Mouse (Mus musculus): Measurements from ENCODE around the gene Acat1. TPM values are rescaled to one million over a fixed set of nuclear protein-coding genes. Genes with fewer than 3 reads are reported as not detected.

Acat1 gene
- polyA plus RNA-seq, 1 experiment from 2014 or later: 37.4 TPM

GRCm38 (mm10) chr9:53596971-53597600, 13.1 kb downstream of the Acat1 start:
- H3K27ac ChIP-seq (replicated peaks): no peak overlapping the region
- 88% methylated on average over 4 of the region's 4 CpGs for WGBS
- no peaks in the 10 kb centered on the region for H3K27me3 ChIP-seq (replicated peaks; ENCODE audit: low read depth, poor library complexity, severe bottlenecking)
- H3K4me3 ChIP-seq: no peak overlapping the region
- no peaks in the 10 kb centered on the region for H3K4me1 ChIP-seq
- no peaks in the 10 kb centered on the region for H3K9me3 ChIP-seq
- no peaks in the 10 kb centered on the region; the same call in 1 of the 2 replicates for H3K36me3 ChIP-seq (replicated peaks)
- no peak for DNase-seq (ENCODE audit: low spot score)

GRCm38 (mm10) chr9:53594764-53595163, 15.4 kb downstream of the Acat1 start:
- WGBS: 11% methylated on average over 3 of the region's 3 CpGs
- H3K27me3 ChIP-seq (replicated peaks; ENCODE audit: low read depth, poor library complexity, severe bottlenecking): no peaks in the 10 kb centered on the region
- DNase-seq (ENCODE audit: low spot score): peak; percentile 72
- H3K27ac ChIP-seq (replicated peaks): no peak overlapping the region
- H3K4me1 ChIP-seq: no peaks in the 10 kb centered on the region
- H3K36me3 ChIP-seq (replicated peaks): no peaks in the 10 kb centered on the region; the same call in 1 of the 2 replicates
- H3K4me3 ChIP-seq: no peak overlapping the region
- no peaks in the 10 kb centered on the region for H3K9me3 ChIP-seq

GRCm38 (mm10) chr9:53581870-53582269, 28.3 kb downstream of the Acat1 start:
- Histone ChIP-seq H3K27me3 (replicated peaks; ENCODE audit: low read depth, poor library complexity, severe bottlenecking) (no peaks in the 10 kb centered on the region), H3K27ac (replicated peaks) (no peak overlapping the region), H3K36me3 (replicated peaks) (peaks cover 84% of the 10 kb centered on the region), H3K4me1 (no peaks in the 10 kb centered on the region), H3K9me3 (no peaks in the 10 kb centered on the region), H3K4me3 (no peak overlapping the region)
- WGBS: 84% methylated on average over 4 of the region's 4 CpGs
- DNase-seq (ENCODE audit: low spot score): no peak

- Histone ChIP-seq H3K4me3 (no peak overlapping the region), H3K9me3 (no peaks in the 10 kb centered on the region), H3K36me3 (replicated peaks) (peaks cover 94% of the 10 kb centered on the region), H3K4me1 (no peaks in the 10 kb centered on the region), H3K27me3 (replicated peaks; ENCODE audit: low read depth, poor library complexity, severe bottlenecking) (no peaks in the 10 kb centered on the region), H3K27ac (replicated peaks) (no peak overlapping the region)
- WGBS: 91% methylated on average over 5 of the region's 5 CpGs
- no peak for DNase-seq (ENCODE audit: low spot score)
Measured at GRCm38 (mm10) chr9:53575721-53576120, 34.5 kb downstream of the Acat1 start.

GRCm38 (mm10) chr9:53572516-53573307, 37.5 kb downstream of the Acat1 start:
- H3K36me3 ChIP-seq (replicated peaks): peaks cover 99% of the 10 kb centered on the region

GRCm38 (mm10) chr9:53570662-53571061, 39.5 kb downstream of the Acat1 start:
- H3K27ac ChIP-seq (replicated peaks): no peak overlapping the region
- no peak for DNase-seq (ENCODE audit: low spot score)
- H3K27me3 ChIP-seq (replicated peaks; ENCODE audit: low read depth, poor library complexity, severe bottlenecking): no peaks in the 10 kb centered on the region
- no peak overlapping the region for H3K4me3 ChIP-seq
- peaks cover 99% of the 10 kb centered on the region for H3K36me3 ChIP-seq (replicated peaks)
- WGBS: 93% methylated on average over 6 of the region's 6 CpGs
- no peaks in the 10 kb centered on the region for H3K4me1 ChIP-seq
- no peaks in the 10 kb centered on the region for H3K9me3 ChIP-seq

More at GRCm38 (mm10) chr9:53572516-53573307, 37.5 kb downstream of the Acat1 start:
- H3K27me3 ChIP-seq (replicated peaks; ENCODE audit: low read depth, poor library complexity, severe bottlenecking): no peaks in the 10 kb centered on the region
- 96% methylated on average over 7 of the region's 7 CpGs for WGBS
- H3K4me3 ChIP-seq: no peak overlapping the region
- DNase-seq (ENCODE audit: low spot score): no peak
- H3K27ac ChIP-seq (replicated peaks): no peak overlapping the region
- H3K9me3 ChIP-seq: no peaks in the 10 kb centered on the region
- H3K4me1 ChIP-seq: no peaks in the 10 kb centered on the region

- H3K27ac ChIP-seq (replicated peaks): peak overlapping the region; percentile 95
- no peak for DNase-seq (ENCODE audit: low spot score)
- under 1% methylated on average over 32 of the region's 34 CpGs for WGBS
- H3K4me3 ChIP-seq: peak overlapping the region; percentile 85
- H3K36me3 ChIP-seq (replicated peaks): peaks cover 18% of the 10 kb centered on the region
- no peaks in the 10 kb centered on the region for H3K27me3 ChIP-seq (replicated peaks; ENCODE audit: low read depth, poor library complexity, severe bottlenecking)
- no peaks in the 10 kb centered on the region for H3K9me3 ChIP-seq
- H3K4me1 ChIP-seq: peaks cover 27% of the 10 kb centered on the region
Measured at GRCm38 (mm10) chr9:53537336-53537965, 72.7 kb downstream of the Acat1 start.

- H3K36me3 ChIP-seq (replicated peaks): peaks cover 21% of the 10 kb centered on the region
- H3K9me3 ChIP-seq: no peaks in the 10 kb centered on the region
- peak; percentile 100 for DNase-seq (ENCODE audit: low spot score)
- no peaks in the 10 kb centered on the region for H3K27me3 ChIP-seq (replicated peaks; ENCODE audit: low read depth, poor library complexity, severe bottlenecking)
- WGBS: under 1% methylated on average over 69 of the region's 69 CpGs
- peak within 1 kb of the TSS; percentile 95 for H3K27ac ChIP-seq (replicated peaks)
- H3K4me3 ChIP-seq: peak within 1 kb of the TSS; percentile 85
- peaks cover 27% of the 10 kb centered on the region for H3K4me1 ChIP-seq
Measured at GRCm38 (mm10) chr9:53536558-53537320, 73.4 kb downstream of the Acat1 start, which contains the start of the genes Atm and Npat. TSS of gene Atm (minus strand) at chr9:53536740. TSS of gene Npat (plus strand) at chr9:53537047.

GRCm38 (mm10) chr9:53535416-53536320, 74.5 kb downstream of the Acat1 start:
- Histone ChIP-seq H3K4me1 (peaks cover 27% of the 10 kb centered on the region), H3K9me3 (no peaks in the 10 kb centered on the region), H3K36me3 (replicated peaks) (peaks cover 32% of the 10 kb centered on the region), H3K27ac (replicated peaks) (peak overlapping the region; percentile 95), H3K27me3 (replicated peaks; ENCODE audit: low read depth, poor library complexity, severe bottlenecking) (no peaks in the 10 kb centered on the region), H3K4me3 (peak overlapping the region; percentile 85)
- peak; percentile 20 for DNase-seq (ENCODE audit: low spot score)
- 21% methylated on average over 17 of the region's 17 CpGs for WGBS

Data from embryonic facial prominence, embryonic 10.5 days (tissue).